Mouse (Mus musculus) layer of hippocampus, adult 9-11 months (tissue): ENCODE results near the gene Unc93b1.

Experiments used
- DNase-seq: peaks from one replicate; pipeline ENCODE4 v3.0.0; 2022

Unc93b1 gene

DNA sequence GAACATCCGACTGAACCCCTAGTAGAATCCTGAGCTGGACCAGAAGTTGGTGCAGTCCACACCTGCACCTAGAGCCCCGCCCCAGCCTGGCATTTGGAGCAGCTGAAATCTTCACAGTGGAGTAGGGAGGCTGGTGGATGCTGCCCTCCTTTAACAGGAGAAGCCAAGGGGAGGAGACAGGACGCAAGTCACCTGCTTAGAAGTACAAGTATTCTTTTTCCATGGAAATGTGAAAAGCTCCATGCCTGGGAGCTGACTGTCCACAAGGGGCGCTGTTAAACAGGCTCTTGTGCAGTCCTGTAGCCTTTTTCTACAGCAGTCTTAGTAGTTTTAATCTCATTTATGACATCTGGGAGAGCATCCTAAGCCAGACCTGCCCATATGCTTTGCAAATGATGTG lies 53.8 kb downstream of the Unc93b1 start:
- DNase-seq = no peak

DNA sequence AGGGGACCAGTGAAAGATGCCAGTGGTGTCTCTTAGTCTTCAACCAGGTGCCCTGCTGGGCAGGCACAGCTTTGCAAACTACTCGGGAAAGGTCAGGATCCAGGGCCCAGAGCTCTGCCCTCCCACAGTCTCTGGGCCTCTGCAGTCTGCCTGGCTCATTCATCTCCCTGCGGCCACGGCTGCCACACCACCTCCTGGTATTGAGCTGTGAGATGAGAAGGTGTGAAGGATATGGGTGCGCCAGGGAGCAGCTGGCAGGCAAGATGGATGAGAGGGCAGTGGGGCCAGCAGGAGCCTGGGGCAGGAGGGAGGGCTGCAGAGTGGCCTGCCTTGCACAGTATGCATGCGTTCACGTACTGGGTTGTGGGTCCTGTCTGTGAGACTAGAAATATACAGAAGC lies 55.8 kb downstream of the Unc93b1 start:
- DNase-seq = no peak

DNA sequence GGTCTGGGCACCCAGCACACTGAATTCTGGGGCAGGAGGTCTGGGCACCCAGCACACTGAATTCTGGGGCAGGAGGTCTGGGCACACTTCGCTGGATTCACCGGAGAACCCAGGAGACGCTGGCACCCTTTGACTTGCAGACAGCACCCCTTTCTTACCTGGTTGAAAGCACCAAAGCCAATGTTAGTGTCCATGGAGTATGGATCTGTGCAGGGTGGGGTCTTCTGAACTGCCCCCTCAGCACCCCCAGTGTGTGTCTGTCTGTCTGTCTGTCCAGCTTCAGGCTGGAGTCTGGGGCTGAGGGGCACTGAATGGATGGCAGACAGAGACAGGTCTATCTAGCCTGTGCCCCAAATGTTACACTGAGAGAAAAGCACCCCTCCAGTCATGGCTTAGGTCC lies 56.6 kb downstream of the Unc93b1 start:
- DNase-seq = no peak

DNA sequence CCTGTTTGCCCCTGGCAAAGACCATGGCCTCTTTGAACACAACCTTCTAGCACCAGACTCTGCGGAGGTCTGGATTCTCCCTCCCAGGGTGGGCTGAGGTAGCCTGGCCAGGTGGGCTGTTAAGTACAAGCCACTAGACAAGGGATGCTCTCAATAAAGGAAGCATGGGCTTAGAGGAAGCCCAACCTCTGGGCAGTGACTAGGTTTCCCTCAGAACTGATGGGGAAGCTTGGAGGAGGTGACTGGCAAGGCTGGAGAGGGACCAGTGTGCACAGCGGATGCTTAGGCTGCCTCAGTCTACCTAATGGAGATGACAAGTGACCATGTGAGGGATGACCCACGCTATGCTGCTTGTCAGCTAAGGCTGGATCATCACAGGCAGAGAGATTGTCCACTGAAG lies 57.0 kb downstream of the Unc93b1 start:
- DNase-seq = no peak

DNA sequence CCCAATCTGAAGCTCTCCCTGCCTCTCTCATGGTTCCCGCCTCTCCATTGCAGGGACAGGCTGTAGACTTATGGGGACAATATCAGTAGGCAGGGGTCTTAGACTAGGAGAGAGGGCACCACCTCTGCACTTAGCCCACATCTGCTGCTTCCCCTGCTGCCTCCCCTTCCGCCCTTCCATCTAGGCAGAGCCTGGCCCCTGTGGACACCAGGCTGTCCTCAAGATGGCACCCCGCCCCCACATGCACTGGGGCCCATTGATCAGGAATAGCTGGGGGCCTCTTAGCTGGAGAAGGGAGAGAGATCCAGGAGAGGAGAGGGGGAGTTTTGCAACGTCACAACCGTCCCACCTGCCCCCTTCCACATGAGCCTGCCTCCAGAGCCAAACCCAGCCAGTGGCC lies 57.4 kb downstream of the Unc93b1 start, which contains the start of gene Tbx10:
Tbx10 (plus strand) TSS at position 337 of the 400 bp plus-strand sequence.
- DNase-seq = no peak

DNA sequence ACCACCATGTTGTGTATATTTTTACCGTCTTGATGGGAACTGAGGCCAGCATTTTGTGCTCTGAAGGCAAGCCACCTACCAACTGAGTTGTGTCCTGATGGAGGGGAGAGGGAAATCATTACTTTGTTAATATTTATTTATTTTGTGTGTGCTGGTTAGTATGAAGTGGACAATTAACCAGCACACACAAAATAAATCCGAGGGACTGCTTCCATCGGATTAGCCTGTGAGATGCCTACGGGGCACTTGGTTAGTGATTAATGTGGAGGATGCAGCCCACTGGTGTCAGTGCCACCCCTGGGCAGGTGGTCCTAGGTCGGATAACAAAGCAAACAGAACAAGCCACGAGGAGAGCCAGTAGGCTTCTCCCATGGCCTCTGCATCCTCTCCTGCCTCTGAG lies 59.9 kb downstream of the Unc93b1 start:
- DNase-seq = no peak

DNA sequence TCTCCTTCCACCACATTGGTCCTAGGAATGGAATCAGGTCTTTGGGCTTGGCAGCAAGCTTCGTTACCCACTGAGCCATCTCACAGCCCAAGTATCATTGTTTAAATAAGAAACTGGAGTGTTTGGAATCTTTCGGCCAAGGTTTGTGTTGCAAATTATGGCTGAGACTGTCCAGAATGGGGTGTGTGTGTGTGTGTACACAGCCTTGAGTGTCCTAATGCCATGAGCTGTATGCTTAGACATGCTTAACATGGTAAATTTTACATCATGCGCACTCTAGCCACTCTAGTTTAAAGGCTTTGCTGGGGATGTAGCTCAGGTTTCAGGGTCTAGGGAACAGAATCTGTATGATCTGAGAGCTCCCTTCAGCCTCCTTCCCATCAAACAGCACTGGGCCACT lies 60.5 kb downstream of the Unc93b1 start:
- DNase-seq = no peak

DNA sequence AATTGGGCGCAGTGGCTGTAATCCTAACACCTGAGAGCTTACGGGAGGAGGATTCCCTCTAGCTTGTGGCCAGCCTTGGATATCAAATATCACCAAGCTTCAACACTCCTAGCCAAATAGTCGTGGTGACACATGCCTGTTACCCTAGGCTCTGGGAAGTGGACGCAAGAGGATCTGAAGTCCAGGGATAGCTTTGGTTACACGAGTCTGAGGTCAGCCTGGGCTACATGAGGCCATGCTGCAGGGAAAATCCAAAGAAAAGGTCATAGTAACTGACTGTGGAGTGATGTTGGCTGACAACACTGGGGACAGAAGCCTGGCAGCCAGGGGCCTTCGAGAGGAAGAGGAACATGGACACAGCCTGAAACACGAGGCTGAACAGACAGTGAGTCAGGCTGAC lies 61.1 kb downstream of the Unc93b1 start:
- no peak for DNase-seq

DNA sequence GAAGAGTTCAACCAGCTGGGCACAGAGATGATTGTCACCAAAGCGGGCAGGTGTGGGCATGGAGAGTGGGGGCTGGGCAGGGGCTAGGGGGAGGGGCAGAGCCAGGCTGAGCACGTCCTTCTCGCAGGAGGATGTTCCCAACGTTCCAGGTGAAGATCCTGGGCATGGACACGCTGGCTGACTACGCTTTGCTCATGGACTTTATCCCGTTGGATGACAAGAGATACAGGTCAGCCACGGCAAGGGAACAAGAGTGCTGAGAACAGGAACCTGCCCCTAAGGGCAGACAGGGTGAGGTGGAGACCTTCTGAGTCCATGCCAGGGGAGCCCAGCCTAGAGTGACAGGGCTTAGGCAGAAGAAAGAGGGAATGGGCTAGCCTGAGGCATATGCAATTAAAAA lies 61.8 kb downstream of the Unc93b1 start:
- no peak for DNase-seq

DNA sequence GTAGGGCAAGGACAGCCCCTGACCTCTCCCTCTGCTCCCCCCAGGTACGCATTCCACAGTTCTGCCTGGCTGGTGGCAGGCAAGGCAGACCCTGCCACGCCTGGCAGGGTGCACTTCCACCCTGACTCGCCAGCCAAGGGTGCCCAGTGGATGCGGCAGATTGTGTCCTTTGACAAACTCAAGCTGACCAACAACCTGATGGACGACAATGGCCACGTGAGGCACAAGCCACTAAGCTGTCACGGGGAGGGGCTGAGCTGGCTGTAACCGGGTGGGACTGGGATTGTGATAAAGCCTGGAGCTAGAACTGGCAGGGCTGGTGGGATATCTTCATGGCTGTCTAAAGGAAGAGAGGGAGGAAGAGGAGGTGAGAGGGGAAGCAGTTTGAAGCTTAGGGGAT lies 62.2 kb downstream of the Unc93b1 start:
- DNase-seq = no peak

DNA sequence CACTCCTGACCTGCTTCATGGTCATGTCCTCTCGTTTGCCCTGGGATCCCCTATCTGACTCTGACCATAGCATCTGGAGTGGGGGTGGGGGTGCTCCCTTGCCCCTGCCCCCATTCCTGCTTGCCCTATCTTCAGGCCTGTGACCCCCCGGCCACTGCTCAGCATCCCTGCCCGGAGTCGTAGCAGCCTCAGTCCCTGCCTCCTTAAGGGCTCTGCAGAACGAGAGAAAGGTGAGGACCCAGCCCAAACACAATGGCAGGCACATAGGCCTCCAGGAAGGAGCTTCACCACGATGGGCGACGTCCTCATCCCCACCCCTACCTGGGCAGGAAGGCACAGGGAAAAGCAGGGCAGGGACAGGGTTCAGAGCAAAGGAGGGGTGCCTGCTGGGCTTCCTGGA lies 63.3 kb downstream of the Unc93b1 start:
- DNase-seq = no peak
